28 mouse cellular contexts compared by ENCODE assay signal in genomic region chr9:68477466-68477865, GRCm38 (mm10).
DNase-seq lines count a peak whose midpoint lies in the region; ATAC-seq and TF ChIP-seq lines count a peak whose summit lies in the region.
"Had no signal": no experiment of that assay in that cellular context is flagged by ENCODE, and none has a peak within 500 bp of the region (broad histone marks: within the 10 kb centered on the region; RNA-seq: fewer than 3 reads in every experiment).

No protein-coding gene starts in this region.

- no peak overlapping the region for H3K27ac ChIP-seq in stomach, postnatal 0 days (replicated peaks)
- H3K27ac ChIP-seq: embryonic facial prominence, embryonic 12.5 days; forebrain, embryonic 12.5 days; heart, adult 2 months; heart, embryonic 13.5 days; hindbrain, embryonic 13.5 days; limb, embryonic 10.5 days; liver, embryonic 15.5 days; lung, embryonic 15.5 days; neural tube, embryonic 12.5 days had no signal

- no peak overlapping the region for H3K9ac ChIP-seq in stomach, postnatal 0 days (ENCODE audit: low read length)
- H3K9ac ChIP-seq: embryonic facial prominence, embryonic 12.5 days; forebrain, embryonic 12.5 days; heart, embryonic 13.5 days; hindbrain, embryonic 13.5 days; liver, embryonic 15.5 days; lung, embryonic 15.5 days; neural tube, embryonic 12.5 days had no signal

- H3K4me3 ChIP-seq in stomach, postnatal 0 days (ENCODE audit: low read depth, low read length), result no peak overlapping the region
- H3K4me3 ChIP-seq: embryonic facial prominence, embryonic 12.5 days; forebrain, embryonic 12.5 days; heart, adult 2 months; heart, embryonic 13.5 days; hindbrain, embryonic 13.5 days; limb, embryonic 10.5 days; liver, embryonic 15.5 days; lung, embryonic 15.5 days; megakaryocyte, embryonic 14.5 days; neural tube, embryonic 12.5 days had no signal

- no peak for TF ChIP-seq CTCF in stomach, postnatal 0 days (IDR thresholded peaks at IDR 0.05; ENCODE audit: low read depth)

- H3K9me3 ChIP-seq in stomach, postnatal 0 days (ENCODE audit: control insufficient read depth, low read length), result no peaks in the 10 kb centered on the region
- H3K9me3 ChIP-seq: embryonic facial prominence, embryonic 12.5 days; forebrain, embryonic 12.5 days; heart, embryonic 13.5 days; hindbrain, embryonic 13.5 days; limb, embryonic 10.5 days; liver, embryonic 15.5 days; lung, embryonic 15.5 days; neural tube, embryonic 12.5 days had no signal

- no peak for ATAC-seq in stomach, postnatal 0 days (ENCODE audit: low FRiP score, low TSS enrichment)

- peak; percentile 5 to 15 for DNase-seq in frontal cortex, postnatal 36 days (ENCODE audit: low spot score in 2 of 2)
- DNase-seq in frontal cortex, postnatal 14 days (ENCODE audit: low spot score in 2 of 2), result no peak
- peak; percentile 2 to 4 for DNase-seq in right cerebral cortex, postnatal 36 days (ENCODE audit: low spot score in 2 of 2)
- DNase-seq in right cerebral cortex, postnatal 25 days, result no peak
- peak; percentile 4 for DNase-seq in adrenal gland, postnatal 25 days
- DNase-seq in stomach, postnatal 0 days (ENCODE audit: low spot score), result no peak
- DNase-seq in ovary, postnatal 10 days (ENCODE audit: low spot score), result no peak
- DNase-seq: cerebellum, adult 11 months; cerebellum, adult 9-11 months; gastrocnemius, postnatal 25 days; heart, adult 2 months; heart, postnatal 14 days; kidney, adult 8-10 months; kidney, postnatal 10 days; liver; lung, postnatal 36 days; midbrain, embryonic 14.5 days; thymus, adult 18-20 months; thymus, postnatal 4 days had no signal

- H3K4me2 ChIP-seq in stomach, postnatal 0 days (replicated peaks; ENCODE audit: low read depth), result no peak overlapping the region
- H3K4me2 ChIP-seq: embryonic facial prominence, embryonic 12.5 days; forebrain, embryonic 12.5 days; heart, embryonic 13.5 days; hindbrain, embryonic 13.5 days; liver, embryonic 15.5 days; lung, embryonic 15.5 days; neural tube, embryonic 12.5 days had no signal

- no peak for TF ChIP-seq EP300 in stomach, postnatal 0 days (optimal IDR thresholded peaks at IDR 0.05)

- H3K36me3 ChIP-seq in stomach, postnatal 0 days (ENCODE audit: control insufficient read depth, insufficient read depth, low read length), result no peaks in the 10 kb centered on the region
- H3K36me3 ChIP-seq: embryonic facial prominence, embryonic 12.5 days; forebrain, embryonic 12.5 days; heart, embryonic 13.5 days; hindbrain, embryonic 13.5 days; limb, embryonic 10.5 days; liver, embryonic 15.5 days; lung, embryonic 15.5 days; neural tube, embryonic 12.5 days had no signal

- no peaks in the 10 kb centered on the region for H3K4me1 ChIP-seq in stomach, postnatal 0 days (replicated peaks; ENCODE audit: control insufficient read depth, insufficient read depth)
- H3K4me1 ChIP-seq: embryonic facial prominence, embryonic 12.5 days; limb, embryonic 10.5 days; liver, embryonic 15.5 days; lung, embryonic 15.5 days; megakaryocyte, embryonic 14.5 days; neural tube, embryonic 12.5 days had no signal

- no peaks in the 10 kb centered on the region for H3K27me3 ChIP-seq in stomach, postnatal 0 days (ENCODE audit: control insufficient read depth, insufficient read depth, low read length)
- H3K27me3 ChIP-seq: embryonic facial prominence, embryonic 12.5 days; forebrain, embryonic 12.5 days; heart, embryonic 13.5 days; hindbrain, embryonic 13.5 days; liver, embryonic 15.5 days; lung, embryonic 15.5 days; megakaryocyte, embryonic 14.5 days; neural tube, embryonic 12.5 days had no signal

- 71% methylated on average over 3 of the region's 3 CpGs for WGBS in stomach, postnatal 0 days

Comparison
In these comparisons a context has a peak if more than half of its experiments do, and no peak if none do; other contexts are left out.
1. DNase-seq: peak in frontal cortex, postnatal 36 days (2 of 2), right cerebral cortex, postnatal 36 days (2 of 2) and adrenal gland, postnatal 25 days (single experiment); none in frontal cortex, postnatal 14 days (0 of 2), right cerebral cortex, postnatal 25 days (single experiment), stomach, postnatal 0 days (single experiment) and ovary, postnatal 10 days (single experiment).